Mouse (Mus musculus): ENCODE results near the gene Mep1a. TPM values are rescaled to one million over a fixed set of nuclear protein-coding genes. Genes with fewer than 3 reads are reported as not detected.

Mep1a gene
- polyA plus RNA-seq, 1 experiment from 2014 or later, result not detected

Other genes starting within 250 kb of the Mep1a start
- not detected in 2 replicates for gene Adgrf1, start 232.5 kb downstream of the Mep1a start, polyA plus RNA-seq (2014; fragmentation: Nextera tagmentation; extraction: Ambion mirVana)
- 8.2 and 8.5 TPM in 2 replicates for gene Adgrf5, start 142.4 kb downstream of the Mep1a start, polyA plus RNA-seq (2014; fragmentation: Nextera tagmentation; extraction: Ambion mirVana)
- 0.36 TPM in 1 of 2 replicates, not detected in the other for gene Ankrd66, start 40.8 kb upstream of the Mep1a start, polyA plus RNA-seq (2014; fragmentation: Nextera tagmentation; extraction: Ambion mirVana)
- 5.5 and 9.8 TPM in 2 replicates for gene Pla2g7, start 65.3 kb upstream of the Mep1a start, polyA plus RNA-seq (2014; fragmentation: Nextera tagmentation; extraction: Ambion mirVana)
- not detected in 2 replicates for gene Tdrd6, start 127.5 kb upstream of the Mep1a start, polyA plus RNA-seq (2014; fragmentation: Nextera tagmentation; extraction: Ambion mirVana)
- gene Slc25a27, start 164.4 kb upstream of the Mep1a start, polyA plus RNA-seq (2014; fragmentation: Nextera tagmentation; extraction: Ambion mirVana), result 16.5 and 21.1 TPM in 2 replicates
- 29.0 and 32.9 TPM in 2 replicates for gene Cyp39a1, start 164.6 kb upstream of the Mep1a start, polyA plus RNA-seq (2014; fragmentation: Nextera tagmentation; extraction: Ambion mirVana)

Data from embryonic facial prominence, embryonic 11.5 days (tissue).